Mouse (Mus musculus) retina, postnatal 1 day (tissue): ENCODE results near the gene Gm17622.

ENCODE experiments used
- DNase-seq: peaks from one replicate; pipeline ENCODE4 v3.0.0-alpha.2; 2012

Gm17622 gene

DNA sequence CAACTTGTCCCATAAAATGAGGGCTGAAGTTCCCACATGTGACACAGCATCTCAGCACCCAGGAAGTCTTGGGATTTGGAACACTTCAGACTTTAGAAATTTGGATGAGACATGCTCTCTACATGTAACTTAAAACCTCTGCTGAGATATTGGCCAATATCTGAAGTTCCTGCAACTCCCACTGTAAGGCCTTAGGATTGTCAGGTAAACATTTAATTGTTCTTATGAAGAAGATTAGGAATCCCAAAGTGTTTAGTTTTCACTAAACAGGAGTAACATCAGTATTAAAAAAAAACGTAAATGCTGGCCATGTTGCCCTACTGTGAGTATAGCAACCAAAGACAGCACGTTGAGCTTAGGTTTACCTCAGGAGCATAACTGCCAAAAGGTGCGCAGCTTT, at the start of gene Gm17622:
Gene Gm17622 (plus strand): TSS at position 301 of the 400 bp plus-strand sequence.
- DNase-seq, result no peak

- peak; percentile 64 for DNase-seq
Measured at GRCm38 (mm10) chr13:96450205-96450856, 40.2 kb upstream of the Gm17622 start.

GRCm38 (mm10) chr13:96450869-96451268, 39.7 kb upstream of the Gm17622 start:
- DNase-seq, result no peak

DNA sequence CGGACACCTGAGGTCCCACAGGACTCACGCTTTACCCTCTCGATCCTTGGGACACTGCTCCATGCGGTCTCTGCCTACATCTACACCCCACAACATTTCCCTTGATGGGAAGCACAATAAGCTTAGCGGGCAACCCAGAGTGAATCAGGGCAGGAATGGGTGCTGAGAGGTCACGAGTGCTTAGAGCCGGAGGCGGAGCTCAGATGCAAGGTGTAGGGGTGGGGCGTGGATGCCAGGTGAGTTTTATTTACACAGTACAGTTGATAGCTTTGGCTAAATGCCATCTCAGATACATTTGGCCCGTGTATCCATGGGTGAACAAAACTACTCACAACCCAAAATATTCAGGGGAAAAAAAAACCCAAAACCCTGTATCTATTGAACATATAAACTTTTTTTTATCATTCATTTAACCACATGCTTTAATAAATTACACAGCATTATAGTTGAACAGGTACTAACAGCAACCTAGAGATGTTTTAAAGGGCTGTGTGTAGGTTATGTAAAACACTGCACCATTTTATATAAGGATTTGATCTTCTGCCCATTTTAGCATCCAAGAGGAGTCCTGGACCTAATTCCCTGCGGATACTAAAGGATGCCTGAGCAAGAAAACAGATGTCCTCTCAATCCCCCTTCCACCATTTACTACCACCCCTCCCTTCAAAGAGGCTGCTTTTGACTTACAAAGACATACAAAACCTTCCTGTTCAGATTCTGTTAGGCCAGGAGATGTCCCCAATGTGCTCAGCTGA, 39.0 kb upstream of the Gm17622 start:
- DNase-seq, result no peak

DNA sequence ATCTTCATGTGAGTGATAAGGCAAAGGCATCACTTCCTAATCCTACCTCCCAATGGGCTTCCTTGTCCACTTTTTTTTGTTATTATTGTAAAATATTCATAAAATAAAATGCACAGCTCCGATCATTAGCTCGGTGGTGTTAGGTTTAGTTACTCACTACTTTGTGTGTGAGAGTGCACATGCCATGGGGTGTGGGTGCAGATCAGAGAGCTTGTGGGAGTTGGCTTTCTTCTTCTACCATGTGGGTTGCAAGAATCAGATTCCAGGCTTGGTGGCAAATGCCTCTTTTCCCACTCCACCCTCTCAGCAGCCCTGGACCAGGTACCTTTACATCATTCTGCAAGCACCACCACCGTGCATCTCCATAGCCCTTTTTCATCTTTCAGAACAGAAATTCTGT, 37.9 kb upstream of the Gm17622 start:
- DNase-seq, result no peak

GRCm38 (mm10) chr13:96454288-96454687, 36.2 kb upstream of the Gm17622 start:
- DNase-seq, result no peak

- DNase-seq, result no peak
Measured at GRCm38 (mm10) chr13:96457566-96457965, 33.0 kb upstream of the Gm17622 start.

GRCm38 (mm10) chr13:96458018-96458417, 32.5 kb upstream of the Gm17622 start:
- DNase-seq, result no peak

DNA sequence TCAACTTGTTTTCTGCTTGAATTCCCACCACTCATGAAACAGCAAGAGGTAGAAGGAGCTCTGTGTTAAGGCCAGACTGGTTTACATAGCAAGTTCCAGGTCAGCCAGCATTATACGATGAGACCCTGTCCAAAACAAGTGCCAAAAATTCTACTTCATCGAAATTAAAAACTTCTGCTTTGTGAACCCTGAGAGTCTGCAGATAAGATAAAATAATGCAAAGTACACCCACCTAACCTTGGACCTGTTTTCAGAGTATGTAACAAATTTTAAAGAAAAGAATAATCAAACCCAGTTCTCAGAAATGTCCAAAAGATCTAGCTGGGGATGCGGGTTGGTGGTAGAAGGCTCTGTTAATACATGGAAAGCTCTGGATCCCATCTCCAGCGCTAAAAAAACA, 31.9 kb upstream of the Gm17622 start:
- DNase-seq, result no peak

GRCm38 (mm10) chr13:96462644-96463043, 27.9 kb upstream of the Gm17622 start:
- no peak for DNase-seq

DNA sequence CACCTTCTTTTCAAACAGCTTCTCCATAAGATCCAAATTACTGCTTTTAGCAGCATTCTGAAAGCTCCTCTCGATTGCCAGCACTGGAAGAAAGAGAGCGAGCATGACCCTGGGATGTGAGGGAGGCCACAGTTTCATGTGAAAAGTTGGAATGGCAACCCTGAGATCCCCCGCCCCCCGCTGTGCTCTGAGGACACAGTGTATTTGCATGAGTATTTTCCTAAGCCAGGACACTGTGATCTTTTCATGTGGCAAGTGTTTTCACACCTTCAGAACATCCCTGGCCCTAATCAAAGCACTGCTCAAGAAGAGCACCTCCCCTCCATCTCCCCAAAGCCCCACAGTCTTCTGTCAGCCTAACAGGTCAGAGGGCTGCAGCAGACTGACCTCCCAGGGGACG, 25.2 kb upstream of the Gm17622 start:
- no peak for DNase-seq

DNA sequence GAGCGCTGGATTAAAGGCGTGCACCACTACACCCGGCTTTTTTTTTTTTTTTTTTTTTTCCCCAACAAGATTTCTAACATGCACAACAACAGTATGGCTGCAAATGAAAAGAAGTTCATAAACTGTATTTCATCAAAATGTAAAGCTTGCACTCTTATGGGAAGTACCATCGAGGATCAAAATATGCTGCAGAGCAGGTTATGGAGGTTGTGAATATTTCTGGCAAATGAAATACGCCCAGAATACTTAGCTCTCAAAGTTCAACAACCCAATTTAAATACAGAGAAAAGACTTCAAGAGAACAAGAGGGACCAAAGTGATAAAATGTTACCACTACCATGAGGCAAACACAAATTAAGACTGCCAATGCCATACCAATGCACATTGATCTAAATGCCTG, 21.9 kb upstream of the Gm17622 start:
- no peak for DNase-seq

GRCm38 (mm10) chr13:96470556-96470955, 20.0 kb upstream of the Gm17622 start:
- no peak for DNase-seq

GRCm38 (mm10) chr13:96470957-96471356, 19.6 kb upstream of the Gm17622 start, which contains the start of gene Ankdd1b:
TSS of gene Ankdd1b (minus strand) at chr13:96471198.
- no peak for DNase-seq

DNA sequence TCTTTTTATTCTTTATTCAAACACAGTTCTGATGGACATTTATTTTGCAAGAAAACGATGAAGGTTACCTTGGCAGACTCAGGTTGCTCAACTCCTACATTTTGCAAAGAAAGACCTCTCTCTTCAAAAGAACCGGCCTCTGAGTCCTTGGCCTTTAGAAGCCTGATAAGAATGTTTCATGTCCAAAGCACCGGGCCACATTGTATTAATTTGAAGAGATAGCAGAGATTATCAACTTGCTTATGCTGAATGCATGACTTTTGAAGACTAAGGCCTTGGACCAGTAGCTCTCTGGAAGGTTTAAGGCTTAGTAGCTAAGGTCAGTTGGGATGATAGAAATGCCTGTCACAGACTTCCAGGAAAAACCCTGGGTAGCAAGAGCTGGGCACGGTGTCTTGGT, 13.3 kb upstream of the Gm17622 start:
- no peak for DNase-seq

- no peak for DNase-seq
Measured at GRCm38 (mm10) chr13:96478991-96479390, 11.5 kb upstream of the Gm17622 start.

- no peak for DNase-seq
Measured at GRCm38 (mm10) chr13:96487230-96487629, 3.3 kb upstream of the Gm17622 start.

DNA sequence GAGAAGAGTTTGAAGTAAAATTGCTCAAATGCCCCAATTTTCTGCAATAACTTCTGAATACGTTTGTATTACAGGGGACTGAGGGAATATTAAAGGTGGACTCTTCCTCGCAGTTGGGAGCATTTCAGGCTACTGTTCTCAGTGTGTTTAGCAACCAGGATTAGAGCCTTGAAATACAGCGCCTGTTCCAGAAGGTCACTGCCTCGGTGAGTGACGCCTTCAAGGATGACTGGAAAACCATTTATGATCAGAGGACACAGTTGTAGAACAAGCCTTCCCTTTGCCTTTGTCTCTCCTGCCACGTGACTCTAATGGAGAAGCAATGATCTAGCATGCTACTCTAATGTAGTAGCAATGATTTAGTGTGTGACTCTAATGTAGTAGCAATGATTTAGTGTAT, 2.6 kb upstream of the Gm17622 start:
- DNase-seq, result no peak

DNA sequence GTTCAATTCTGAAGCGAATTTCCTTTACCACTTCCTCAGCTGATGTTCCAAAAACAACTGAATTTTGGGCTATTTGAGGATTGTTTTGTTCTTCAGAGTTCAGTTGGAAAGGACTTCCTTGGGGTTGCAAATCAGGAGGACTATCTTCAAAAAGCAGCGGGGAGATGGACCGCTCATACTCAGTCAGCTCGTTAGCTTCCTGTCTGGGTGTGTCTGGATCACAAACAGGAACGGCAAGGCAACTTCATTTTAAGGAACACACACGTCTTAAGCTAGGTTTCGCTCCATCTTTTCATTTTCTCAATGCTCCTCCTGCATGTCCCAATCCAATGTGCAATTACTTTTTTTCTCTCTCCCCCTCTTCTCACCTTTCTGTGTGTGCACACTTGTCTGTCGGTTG, 6.1 kb downstream of the Gm17622 start:
- no peak for DNase-seq

- DNase-seq, result no peak
Measured at GRCm38 (mm10) chr13:96499891-96500290, 9.4 kb downstream of the Gm17622 start.

DNA sequence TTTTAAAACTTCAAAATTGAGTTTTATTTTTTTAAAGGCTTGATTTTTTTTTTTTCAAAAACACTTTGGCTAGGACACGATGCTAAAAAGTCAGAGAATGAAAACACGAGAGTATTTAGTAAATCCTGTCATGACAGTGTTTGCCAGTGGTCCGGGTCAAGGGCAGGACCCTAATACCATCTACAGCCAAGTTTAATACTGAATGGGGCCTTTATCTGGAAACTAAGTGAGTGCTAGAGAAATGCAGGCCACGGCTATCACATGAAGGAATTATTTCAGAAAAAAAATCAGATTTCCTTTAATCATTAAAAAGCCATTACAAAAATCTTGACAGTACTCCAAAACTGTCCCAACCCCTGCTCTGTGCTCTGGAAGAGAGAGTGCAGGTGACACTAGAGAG, 15.1 kb downstream of the Gm17622 start:
- no peak for DNase-seq

- DNase-seq, result no peak
Measured at GRCm38 (mm10) chr13:96506313-96506712, 15.8 kb downstream of the Gm17622 start.

DNA sequence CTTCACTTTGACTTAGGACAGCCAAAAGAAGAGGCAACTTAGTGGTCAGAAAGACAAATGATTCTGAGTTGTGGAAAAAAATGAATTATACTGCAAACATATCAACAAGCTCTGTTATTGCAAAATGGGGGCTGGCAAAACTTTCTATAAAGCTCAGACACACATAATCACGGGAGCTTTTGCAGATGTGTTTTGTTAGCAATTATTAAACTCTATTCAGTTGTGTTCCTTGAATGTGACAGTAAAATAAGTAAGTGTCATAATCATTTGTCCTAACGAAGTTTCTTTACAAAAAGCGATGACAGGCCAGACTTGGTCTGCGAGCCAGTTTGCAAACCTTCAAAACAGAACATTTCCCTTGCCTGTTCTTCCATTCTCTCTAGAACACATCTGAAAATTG, 17.0 kb downstream of the Gm17622 start:
- no peak for DNase-seq

DNA sequence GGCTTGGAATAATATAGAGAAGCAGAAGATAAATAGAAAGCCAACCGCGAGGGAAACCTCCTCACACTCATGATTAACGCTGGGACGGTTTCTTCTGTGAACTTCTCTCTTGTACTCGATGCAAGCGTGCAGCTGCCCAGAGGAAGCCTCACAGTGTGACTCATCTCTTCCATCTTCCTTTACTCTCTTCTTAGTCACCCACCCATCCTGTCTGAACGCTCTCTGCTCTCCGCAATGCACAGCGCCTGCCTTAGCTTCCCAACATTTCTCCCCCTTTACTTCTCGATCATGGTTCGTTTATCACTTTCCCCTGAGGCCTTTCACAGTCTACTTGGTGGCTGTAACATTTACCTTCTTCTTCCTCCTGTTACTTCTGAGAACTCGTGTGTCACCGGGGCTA, 20.1 kb downstream of the Gm17622 start:
- DNase-seq, result no peak

DNA sequence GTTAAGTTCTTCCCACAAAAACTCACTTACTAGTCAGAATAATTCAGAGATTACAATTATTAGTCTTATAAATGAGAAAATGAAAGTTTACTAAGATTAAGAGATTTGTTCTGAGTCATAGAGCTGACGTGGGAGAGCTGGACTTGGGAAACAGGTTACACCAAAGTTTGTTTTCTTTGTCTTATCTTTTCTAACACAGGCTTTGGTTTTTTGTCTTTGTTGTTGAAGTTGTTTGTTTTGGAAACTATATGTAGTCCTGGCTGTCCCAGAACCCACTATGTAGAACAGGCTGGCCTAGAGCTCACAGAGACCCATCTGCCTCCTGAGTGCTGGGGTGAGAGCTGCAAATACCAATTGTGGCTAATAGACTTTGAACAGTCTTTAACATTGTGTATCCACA, 20.7 kb downstream of the Gm17622 start:
- no peak for DNase-seq
